Mouse (Mus musculus): ENCODE measurements around the gene Gm45717. TPM values are rescaled to one million over a fixed set of nuclear protein-coding genes. Genes with fewer than 3 reads are reported as not detected.
"Not testable (repeated sequence)": the region's sequence is repeated elsewhere in the genome, so short reads cannot be mapped to it uniquely, and the experiment has no call there.

The Gm45717 gene
- polyA plus RNA-seq, 1 experiment: not detected

DNA sequence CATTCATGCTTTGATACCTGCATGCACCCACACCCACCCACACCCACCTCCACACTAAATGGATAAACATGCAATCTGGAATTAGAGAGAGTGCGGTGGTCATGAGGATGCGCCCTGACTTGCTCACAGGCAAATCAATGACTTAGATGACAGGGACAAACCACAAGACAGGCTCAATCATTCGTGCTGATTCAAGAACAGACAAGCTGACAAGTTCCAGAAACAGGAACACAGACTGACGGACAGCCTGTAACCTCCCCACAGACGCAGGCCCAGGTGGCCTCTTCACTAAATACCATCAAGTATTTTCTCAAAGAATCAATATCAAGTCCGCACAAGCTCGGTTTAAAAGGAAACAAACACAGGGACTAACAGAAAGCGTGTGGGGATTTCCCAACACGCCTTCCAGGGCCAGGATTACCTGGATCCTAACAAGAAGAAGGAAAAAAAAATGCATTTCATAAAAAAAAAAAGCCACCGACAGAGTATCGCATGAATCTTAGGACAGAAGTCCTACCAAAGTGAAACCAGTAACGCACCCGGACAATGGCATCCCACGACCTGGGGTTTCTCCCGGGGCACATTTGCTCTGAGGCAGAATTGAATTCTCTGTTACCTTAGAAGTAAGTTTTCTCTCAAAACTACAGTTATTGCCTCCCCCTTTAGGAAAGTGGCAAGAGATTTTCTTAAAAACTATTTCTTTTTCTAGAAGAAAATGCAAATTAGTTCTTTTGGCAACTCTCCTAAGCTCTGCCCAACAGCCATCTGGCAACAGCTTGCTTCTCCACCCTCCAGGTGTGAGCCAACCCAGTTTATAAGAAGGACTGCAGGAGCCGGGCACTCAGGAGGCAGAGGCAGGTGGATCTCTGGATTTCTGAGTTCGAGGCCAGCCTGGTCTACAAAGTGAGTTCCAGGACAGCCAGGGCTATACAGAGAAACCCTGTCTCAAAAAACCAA, 31.7 kb upstream of the Gm45717 start:
- no peak overlapping the region for H3ac ChIP-seq (ENCODE audit: control insufficient read depth, insufficient read length, low read depth)
- no peak overlapping the region for H3K4me3 ChIP-seq (ENCODE audit: insufficient read depth, poor library complexity, severe bottlenecking)
- no peaks in the 10 kb centered on the region for H3K79me2 ChIP-seq (ENCODE audit: control insufficient read depth, insufficient read depth)
- H3K36me3 ChIP-seq (ENCODE audit: control insufficient read depth, insufficient read depth): no peaks in the 10 kb centered on the region
- no peaks in the 10 kb centered on the region for H3K79me3 ChIP-seq (ENCODE audit: low read depth)
- TF ChIP-seq MYOG (IDR thresholded peaks at IDR 0.05; ENCODE audit: control insufficient read depth, extremely low read depth, insufficient read length) (no peak), MAX (IDR thresholded peaks at IDR 0.05) (no peak)
- no peaks in the 10 kb centered on the region for H3K27me3 ChIP-seq (ENCODE audit: control insufficient read depth, insufficient read depth, insufficient read length)

DNA sequence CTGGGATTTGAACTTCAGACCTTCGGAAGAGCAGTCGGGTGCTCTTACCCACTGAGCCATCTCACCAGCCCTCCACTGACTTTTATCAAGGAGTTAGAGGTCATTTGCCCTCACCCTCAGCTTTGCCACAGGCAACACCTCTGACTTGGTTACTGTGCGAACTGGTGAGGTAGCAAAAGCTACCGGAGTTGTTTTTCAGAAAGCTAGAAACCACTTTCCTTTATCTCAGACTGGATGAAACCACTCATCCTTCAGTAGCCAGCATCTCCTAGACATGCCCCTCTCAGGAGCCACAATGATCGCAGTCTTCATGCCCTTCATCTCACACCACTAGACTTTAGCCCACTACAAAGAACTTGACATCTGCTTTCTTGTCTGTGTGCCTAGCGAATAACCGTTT, 27.2 kb upstream of the Gm45717 start:
- H3K79me3 ChIP-seq (ENCODE audit: low read depth): no peaks in the 10 kb centered on the region
- H3K4me3 ChIP-seq (ENCODE audit: insufficient read depth, poor library complexity, severe bottlenecking): no peak overlapping the region
- TF ChIP-seq CTCF (IDR thresholded peaks at IDR 0.05; ENCODE audit: control insufficient read depth, insufficient read depth, insufficient read length): no peak
- no peak for TF ChIP-seq FOSL1 (IDR thresholded peaks at IDR 0.05; ENCODE audit: insufficient read depth, low read length, poor library complexity, severe bottlenecking)
- no peak for TF ChIP-seq USF1 (IDR thresholded peaks at IDR 0.05; ENCODE audit: low read depth)
- no peak for TF ChIP-seq MYOG (IDR thresholded peaks at IDR 0.05; ENCODE audit: control insufficient read depth, extremely low read depth, insufficient read length)
- TF ChIP-seq CEBPB (IDR thresholded peaks at IDR 0.05; ENCODE audit: low read depth): no peak
- no peak for TF ChIP-seq MYOD1 (IDR thresholded peaks at IDR 0.05; ENCODE audit: control insufficient read depth, insufficient read length, low read depth)
- TF ChIP-seq MAX (IDR thresholded peaks at IDR 0.05): no peak
- H3K79me2 ChIP-seq (ENCODE audit: control insufficient read depth, insufficient read depth): no peaks in the 10 kb centered on the region
- no peaks in the 10 kb centered on the region for H3K27me3 ChIP-seq (ENCODE audit: control insufficient read depth, insufficient read depth, insufficient read length)
- no peaks in the 10 kb centered on the region for H3K36me3 ChIP-seq (ENCODE audit: control insufficient read depth, insufficient read depth)
- H3ac ChIP-seq (ENCODE audit: control insufficient read depth, insufficient read length, low read depth): no peak overlapping the region

DNA sequence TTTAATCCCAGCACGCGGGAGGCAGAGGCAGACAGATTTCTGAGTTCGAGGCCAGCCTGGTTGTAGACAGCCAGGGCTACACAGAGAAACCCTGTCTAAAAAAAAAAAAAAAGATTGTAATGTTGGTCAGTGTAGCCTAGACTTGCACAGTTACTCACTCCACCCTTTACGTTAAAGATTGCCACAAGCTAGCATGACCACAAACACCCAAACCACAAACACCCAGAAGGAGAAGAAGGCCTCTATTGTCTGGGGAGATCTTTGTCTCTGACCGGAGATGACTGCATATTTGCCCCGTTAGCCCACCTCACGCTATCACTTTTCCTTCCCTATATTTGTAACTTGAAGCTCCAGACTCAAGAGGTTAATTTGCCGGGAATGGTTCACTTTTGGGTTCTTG, 26.0 kb upstream of the Gm45717 start:
- Histone ChIP-seq H3K79me2 (ENCODE audit: control insufficient read depth, insufficient read depth) (no peaks in the 10 kb centered on the region), H3K79me3 (ENCODE audit: low read depth) (no peaks in the 10 kb centered on the region), H3ac (ENCODE audit: control insufficient read depth, insufficient read length, low read depth) (no peak overlapping the region), H3K27me3 (ENCODE audit: control insufficient read depth, insufficient read depth, insufficient read length) (no peaks in the 10 kb centered on the region), H3K4me3 (ENCODE audit: insufficient read depth, poor library complexity, severe bottlenecking) (no peak overlapping the region), H3K36me3 (ENCODE audit: control insufficient read depth, insufficient read depth) (no peaks in the 10 kb centered on the region)
- no peak for TF ChIP-seq MAX (IDR thresholded peaks at IDR 0.05)
- TF ChIP-seq CEBPB (IDR thresholded peaks at IDR 0.05; ENCODE audit: low read depth): peak; percentile 45

DNA sequence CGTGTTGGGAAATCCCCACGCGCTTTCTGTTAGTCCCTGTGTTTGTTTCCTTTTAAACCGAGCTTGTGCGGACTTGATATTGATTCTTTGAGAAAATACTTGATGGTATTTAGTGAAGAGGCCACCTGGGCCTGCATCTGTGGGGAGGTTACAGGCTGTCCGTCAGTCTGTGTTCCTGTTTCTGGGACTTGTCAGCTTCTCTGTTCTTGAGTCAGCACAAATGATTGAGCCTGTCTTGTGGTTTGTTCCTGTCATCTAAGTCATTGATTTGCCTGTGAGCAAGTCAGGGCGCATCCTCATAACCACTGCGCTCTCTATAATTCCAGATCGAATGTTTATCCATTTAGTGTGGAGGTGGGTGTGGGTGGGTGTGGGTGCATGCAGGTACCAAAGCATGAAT, 21.0 kb upstream of the Gm45717 start:
- not testable (repeated sequence) for H3K36me3 ChIP-seq (ENCODE audit: control insufficient read depth, insufficient read depth); H3ac ChIP-seq (ENCODE audit: control insufficient read depth, insufficient read length, low read depth); H3K4me3 ChIP-seq (ENCODE audit: insufficient read depth, poor library complexity, severe bottlenecking); H3K79me2 ChIP-seq (ENCODE audit: control insufficient read depth, insufficient read depth); H3K27me3 ChIP-seq (ENCODE audit: control insufficient read depth, insufficient read depth, insufficient read length); H3K79me3 ChIP-seq (ENCODE audit: low read depth)

DNA sequence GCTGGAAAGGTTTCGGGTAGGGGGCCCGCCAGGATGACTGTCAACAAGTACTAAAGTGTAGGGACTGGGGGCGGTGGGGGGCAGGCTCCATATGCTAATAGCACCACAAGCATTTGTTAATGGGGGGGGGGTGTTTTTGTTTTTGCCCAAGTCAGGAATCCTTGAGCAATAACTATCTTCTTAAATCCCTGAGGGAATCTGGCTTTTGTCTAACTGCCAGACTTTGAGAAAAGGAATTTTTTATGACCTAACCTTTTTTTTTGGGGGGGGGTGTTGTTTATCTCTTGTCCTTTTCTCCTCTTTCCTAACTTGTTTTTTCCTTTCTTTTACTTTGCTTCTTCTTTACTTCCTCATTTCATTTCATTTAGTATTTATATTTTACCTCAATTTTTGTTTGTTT, 19.7 kb upstream of the Gm45717 start:
- Histone ChIP-seq H3K79me2 (ENCODE audit: control insufficient read depth, insufficient read depth) (no peaks in the 10 kb centered on the region), H3ac (ENCODE audit: control insufficient read depth, insufficient read length, low read depth) (no peak overlapping the region), H3K79me3 (ENCODE audit: low read depth) (no peaks in the 10 kb centered on the region), H3K4me3 (ENCODE audit: insufficient read depth, poor library complexity, severe bottlenecking) (no peak overlapping the region), H3K36me3 (ENCODE audit: control insufficient read depth, insufficient read depth) (no peaks in the 10 kb centered on the region), H3K27me3 (ENCODE audit: control insufficient read depth, insufficient read depth, insufficient read length) (no peaks in the 10 kb centered on the region)
- TF ChIP-seq MYOG (IDR thresholded peaks at IDR 0.05; ENCODE audit: control insufficient read depth, extremely low read depth, insufficient read length) (no peak), CEBPB (IDR thresholded peaks at IDR 0.05; ENCODE audit: low read depth) (peak; percentile 60)

DNA sequence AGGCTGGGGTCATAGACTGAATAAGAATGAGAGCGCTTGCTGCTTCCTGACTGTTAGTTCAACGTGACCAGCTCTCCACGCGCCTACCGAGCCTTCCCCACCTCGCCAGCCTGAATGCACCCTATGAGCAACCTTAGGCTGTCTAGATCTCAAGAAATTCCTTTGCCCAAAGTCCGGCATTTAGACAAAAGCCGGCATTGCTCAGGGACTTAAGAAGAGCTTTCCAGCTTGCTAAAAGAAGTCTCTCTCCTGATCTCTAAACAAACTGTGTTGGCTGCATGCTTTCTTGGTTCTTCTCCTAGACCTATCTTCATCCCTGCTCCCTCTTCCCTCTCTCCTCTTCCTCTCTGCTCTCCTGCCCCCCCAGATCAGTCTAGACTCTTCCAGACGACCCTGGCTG, 19.2 kb upstream of the Gm45717 start:
- no peak overlapping the region for H3ac ChIP-seq (ENCODE audit: control insufficient read depth, insufficient read length, low read depth)
- H3K36me3 ChIP-seq (ENCODE audit: control insufficient read depth, insufficient read depth): no peaks in the 10 kb centered on the region
- no peaks in the 10 kb centered on the region for H3K27me3 ChIP-seq (ENCODE audit: control insufficient read depth, insufficient read depth, insufficient read length)
- no peaks in the 10 kb centered on the region for H3K79me2 ChIP-seq (ENCODE audit: control insufficient read depth, insufficient read depth)
- no peak overlapping the region for H3K4me3 ChIP-seq (ENCODE audit: insufficient read depth, poor library complexity, severe bottlenecking)
- H3K79me3 ChIP-seq (ENCODE audit: low read depth): peaks cover under 1% of the 10 kb centered on the region
- TF ChIP-seq USF1 (IDR thresholded peaks at IDR 0.05; ENCODE audit: low read depth): no peak
- TF ChIP-seq MAX (IDR thresholded peaks at IDR 0.05): no peak
- TF ChIP-seq MYOG (IDR thresholded peaks at IDR 0.05; ENCODE audit: control insufficient read depth, extremely low read depth, insufficient read length): no peak
- TF ChIP-seq MYOD1 (IDR thresholded peaks at IDR 0.05; ENCODE audit: control insufficient read depth, insufficient read length, low read depth): no peak
- no peak for TF ChIP-seq FOSL1 (IDR thresholded peaks at IDR 0.05; ENCODE audit: insufficient read depth, low read length, poor library complexity, severe bottlenecking)

Measured in C2C12 (cell line).